Mouse (Mus musculus): ENCODE measurements around the gene Smpdl3b.

Gene Smpdl3b

DNA sequence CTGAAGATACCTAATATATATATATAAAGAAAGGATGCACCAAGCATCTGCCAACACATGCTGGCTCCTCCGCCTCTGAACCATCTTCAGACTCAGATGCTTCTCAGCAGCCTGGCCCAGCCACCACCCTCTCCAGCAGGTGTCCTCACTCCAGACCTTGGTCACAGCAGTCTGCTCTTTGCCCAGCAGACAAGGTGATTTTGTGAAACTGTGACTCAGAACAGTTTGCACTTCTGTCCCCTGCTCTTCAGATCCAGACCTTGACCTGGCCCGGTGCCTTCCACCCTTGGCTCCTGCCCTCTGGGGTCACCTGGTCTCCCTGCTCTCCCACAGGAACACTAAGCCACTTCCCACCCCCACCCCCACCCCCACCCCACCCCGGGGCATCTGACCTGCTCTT is 21.2 kb downstream of the Smpdl3b start:
- in situ Hi-C loops (cut with MboI, MseI): no loop called here

DNA sequence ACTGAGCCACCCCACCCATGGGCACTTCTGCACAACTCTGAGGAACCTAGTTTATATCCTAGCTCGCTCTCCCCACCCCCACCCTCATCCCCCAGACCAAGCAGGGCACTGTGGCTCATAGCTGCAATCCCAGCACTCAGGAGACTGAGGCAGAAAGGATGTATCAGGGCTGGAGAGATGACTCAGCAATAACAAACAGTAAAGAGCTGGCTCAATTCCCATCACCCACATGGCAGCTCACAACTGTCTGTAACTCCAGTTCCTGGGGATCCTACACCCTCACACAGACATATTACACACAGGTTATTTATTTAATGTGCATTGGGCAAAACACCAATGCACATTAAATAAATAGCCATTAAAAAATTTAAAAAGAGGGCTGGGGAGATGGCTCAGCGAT is 21.7 kb downstream of the Smpdl3b start:
- in situ Hi-C loops (cut with MboI, MseI): no loop called here

DNA sequence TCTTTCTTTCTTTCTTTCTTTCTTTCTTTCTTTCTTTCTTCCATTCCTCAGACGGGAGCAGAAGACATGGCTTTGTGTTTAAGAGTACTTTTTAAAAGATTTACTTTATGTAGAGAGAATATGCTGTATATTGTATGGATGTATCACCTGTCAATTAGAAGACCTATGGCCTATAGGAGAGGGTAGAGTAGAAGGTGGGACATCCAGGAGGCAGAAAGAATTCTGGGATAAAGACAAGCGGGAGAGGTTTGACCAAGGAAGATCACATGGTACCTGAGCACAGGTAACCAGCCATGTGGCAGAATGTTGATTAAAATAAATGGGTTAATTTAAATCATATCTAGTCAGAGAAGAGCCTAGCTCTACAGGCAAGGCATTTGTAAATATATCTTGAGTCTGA is 22.3 kb downstream of the Smpdl3b start:
- in situ Hi-C loops (cut with MboI, MseI): no loop called here

DNA sequence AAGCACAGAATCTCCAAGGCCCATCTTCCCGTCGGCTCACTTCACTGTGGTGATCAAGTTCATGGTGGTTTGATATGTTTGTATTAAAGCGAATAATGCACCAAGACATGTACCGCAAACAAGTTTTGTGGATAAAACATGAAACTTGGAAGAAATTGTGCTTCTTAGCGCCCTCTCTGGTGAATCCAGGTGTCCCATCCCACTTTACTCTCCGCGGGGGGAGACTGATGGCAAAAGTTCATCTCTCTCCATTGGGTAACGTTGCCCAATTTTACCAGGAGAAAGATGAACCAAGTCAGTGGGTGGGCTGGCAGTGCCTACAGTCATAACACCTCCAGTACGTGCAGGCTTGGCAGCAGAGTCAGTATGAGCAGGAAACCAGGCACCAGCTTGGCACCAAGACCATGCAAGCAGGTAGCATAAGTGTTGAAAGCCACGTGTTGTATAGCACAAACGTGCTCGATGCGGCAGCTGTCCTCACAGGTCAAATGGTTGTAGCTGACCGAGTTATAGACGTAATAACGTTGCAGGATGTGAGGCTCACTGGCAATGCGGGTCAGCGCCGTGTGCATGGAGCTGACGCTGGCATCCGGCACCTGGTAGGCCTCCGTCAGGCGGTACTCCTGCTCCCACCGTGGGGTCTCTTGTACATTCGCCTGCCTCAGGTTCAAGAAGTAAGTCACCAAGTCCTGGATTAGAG is 23.8 kb downstream of the Smpdl3b start:
- in situ Hi-C loops (cut with MboI, MseI): no loop called here

DNA sequence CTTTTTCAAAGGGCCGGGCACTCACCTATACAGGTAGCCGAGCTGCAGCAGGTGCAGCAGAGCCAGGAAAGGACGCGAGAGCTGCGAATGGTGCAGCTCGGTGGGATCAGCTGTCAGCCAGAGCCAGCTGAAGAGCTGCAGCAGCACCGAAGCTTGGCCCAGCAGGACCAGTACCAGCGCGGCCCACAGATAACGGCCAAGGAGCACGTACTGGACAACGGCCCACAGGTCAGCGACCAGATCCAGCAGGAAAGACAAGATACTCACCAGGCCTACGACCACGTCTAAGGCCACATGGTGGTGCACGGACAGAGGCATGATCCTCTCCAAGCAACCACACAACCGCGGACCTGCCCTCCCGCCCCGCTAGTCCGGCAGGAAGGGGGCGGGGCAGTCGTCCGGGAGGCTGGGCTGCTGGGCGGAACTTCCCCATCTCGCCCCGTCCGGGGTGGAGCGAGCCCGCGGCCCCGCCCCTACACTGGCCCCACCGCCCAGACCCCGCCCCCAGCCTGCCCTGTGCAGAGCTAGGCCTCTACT is 24.8 kb downstream of the Smpdl3b start, which contains the start of gene Xkr8:
Gene Xkr8 (minus strand): TSS at position 399 of the 537 bp plus-strand sequence.
- in situ Hi-C loops (cut with MboI, MseI): no loop called here

DNA sequence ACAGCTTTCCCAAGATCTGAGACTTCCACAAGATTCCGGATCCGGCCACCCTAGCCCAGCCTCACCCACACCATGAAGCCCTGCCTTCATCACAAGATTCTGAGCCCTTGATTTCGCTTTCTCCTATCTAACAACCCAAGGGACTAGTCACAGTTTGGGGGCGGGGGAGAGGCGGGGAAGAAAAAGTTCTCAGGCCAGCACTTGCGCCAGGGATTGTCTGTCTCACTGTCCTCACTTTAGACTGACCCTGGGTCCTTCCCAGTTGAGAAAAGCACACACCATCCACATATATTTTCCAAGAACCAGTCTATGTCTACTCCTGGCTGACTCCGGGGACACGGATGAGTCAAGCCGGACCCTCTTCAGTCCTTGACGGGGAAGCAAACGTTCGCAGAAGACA is 25.4 kb downstream of the Smpdl3b start:
- in situ Hi-C loops (cut with MboI, MseI): no loop called here

DNA sequence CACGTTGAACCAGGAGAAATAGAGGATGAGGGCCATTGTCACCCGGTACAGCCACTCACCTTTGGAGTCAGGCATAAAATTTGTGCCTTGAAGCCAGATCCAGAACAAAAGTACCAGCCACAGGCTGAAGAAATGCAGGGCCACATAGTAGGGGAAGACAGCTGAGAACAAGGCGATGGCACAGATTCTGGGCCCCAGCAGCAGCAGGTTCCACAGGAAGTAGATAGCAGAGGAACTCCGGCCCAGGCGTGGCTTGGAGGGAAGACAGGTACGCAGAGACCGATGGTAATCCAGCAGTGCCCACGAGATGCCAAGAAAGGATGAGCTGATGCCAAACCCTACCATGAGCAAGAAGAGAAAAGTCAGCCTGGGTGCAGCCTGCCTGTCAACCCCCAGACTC is 28.8 kb downstream of the Smpdl3b start:
- in situ Hi-C loops (cut with MboI, MseI): loop anchor here in 1 of 2 experiments (10.0 kb wide), 1 partner anchor 483 kb away; no protein-coding TSS in a partner anchor

DNA sequence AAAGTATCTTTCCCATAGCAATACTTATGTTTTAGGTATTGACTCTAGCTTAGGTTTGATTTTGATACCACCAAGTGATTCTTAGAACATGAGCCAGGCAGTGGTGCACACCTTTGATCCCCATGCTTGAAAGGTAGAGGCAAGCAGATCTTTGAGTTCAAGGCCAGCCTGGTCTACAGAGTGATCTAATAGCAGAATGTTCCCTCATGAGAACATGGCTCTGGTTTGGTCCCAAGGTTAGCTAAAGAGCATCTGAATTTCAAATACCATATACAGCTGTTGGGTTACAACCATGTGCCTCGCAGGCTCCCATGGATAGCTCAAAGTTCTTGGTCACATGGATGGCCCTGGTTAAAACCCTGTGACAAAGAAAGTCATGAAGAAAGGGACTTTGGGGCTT is 38.8 kb downstream of the Smpdl3b start:
- in situ Hi-C loops (cut with MboI, MseI): no loop called here

DNA sequence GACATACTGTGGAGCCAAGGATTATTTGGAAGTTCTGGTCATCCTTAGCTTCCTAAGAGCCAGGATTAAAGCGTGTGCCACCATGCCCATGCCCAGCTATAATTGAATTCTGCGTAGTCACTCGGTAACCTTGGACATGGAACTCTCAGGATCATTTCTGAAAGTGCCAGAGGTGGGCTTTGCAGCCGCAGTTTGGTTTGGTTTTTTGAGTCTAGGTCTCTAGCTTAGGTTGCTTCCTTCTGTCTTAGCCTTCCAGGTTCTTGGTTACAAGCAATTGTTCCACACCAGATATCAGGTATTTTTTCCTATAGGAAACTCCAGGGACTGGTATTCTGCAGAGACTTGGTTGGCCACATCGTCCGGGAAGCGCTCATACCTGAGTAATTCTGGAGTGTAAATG is 43.9 kb downstream of the Smpdl3b start:
- in situ Hi-C loops (cut with MboI, MseI): no loop called here

DNA sequence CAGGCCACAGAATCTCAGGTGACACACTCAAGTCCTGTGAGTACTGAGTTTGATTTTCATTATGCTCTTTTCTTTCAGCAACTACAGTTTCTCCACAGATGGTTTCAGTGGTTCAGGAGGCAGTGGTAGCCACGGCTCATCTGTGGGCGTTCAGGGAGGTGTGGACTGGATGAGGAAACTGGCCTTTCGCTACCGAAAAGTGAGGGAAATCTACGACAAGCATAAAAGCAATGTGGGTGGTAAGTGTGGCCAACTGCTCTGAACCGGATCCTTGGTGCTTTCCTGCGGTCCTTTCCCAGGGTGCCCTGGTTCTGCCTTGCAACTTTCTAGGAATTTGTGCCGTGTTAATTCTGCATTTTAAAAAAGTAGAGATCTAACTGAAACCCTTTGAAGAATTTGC is 50.2 kb downstream of the Smpdl3b start:
- in situ Hi-C loops (cut with MboI, MseI): no loop called here

DNA sequence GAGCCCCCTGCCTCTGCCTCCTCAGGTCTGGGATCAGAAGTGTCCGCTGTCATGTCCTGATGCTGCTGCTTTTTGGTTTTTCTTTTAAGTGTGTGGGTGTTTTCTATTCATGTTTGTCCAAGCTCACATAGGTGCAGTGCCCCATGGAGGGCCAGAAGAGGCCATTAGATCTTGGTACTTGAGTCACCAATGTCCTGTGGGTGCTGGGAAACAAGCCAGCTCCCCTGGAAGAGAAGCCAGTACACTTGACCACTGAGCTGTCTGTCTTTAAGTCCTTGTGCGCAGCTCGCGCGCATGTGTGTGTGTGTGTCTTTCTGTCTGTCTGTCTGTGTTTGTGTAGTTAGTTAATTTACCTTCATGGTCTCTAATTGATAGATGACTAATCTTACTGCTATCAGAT is 55.0 kb downstream of the Smpdl3b start:
- in situ Hi-C loops (cut with MboI, MseI): no loop called here

DNA sequence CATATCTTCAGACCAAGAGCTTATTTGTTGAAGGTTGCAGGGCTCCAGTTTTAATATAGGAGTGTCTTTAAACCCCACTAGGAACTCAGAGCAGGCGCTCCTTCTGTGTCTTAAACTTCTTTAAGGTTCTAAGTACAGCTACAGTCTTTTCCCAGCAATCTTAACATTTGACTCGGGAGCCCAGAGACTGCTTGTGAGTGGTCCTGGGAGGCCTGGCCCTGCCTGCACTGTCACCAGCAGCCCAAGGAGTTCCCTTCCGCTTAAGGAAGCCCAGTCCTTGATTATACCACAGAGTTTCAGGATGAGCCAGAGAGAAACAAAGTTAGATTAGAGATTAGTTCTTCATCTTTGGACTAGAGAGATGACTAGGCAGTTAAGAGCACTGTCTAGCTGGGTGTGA is 63.7 kb downstream of the Smpdl3b start:
- in situ Hi-C loops (cut with MboI, MseI): no loop called here

DNA sequence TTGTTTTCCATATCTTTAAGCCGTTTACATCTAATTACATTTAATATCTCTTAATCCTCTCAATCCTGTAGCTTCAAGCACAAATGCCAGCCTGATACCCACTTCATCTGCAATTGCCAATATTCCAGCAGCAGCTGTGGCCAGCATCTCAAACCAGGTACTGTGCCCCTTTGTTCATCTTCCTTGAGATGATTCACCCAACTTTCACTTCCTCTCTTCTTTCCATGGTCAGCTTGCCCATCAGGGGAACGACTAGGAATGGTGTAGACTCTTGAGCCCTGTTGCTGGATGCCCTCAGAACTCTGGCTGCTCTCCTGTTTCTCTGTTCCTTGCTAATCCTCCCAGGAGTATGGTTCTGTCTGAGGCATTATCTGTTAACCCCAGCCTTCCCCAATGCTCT is 67.4 kb downstream of the Smpdl3b start:
- in situ Hi-C loops (cut with MboI, MseI): no loop called here

Measured in T-helper 17 cell (primary cell).